Mouse (Mus musculus) MN1 (cell line): ENCODE measurements at regions not wholly inside any gene's neighbourhood (a gene's known extent, or its start where the extent isn't known, plus 50 kb on each side); places are given as distances from the start of the nearest gene placed in this dataset.

Experiments
- DNase-seq: peaks from one replicate; pipeline ENCODE4 v3.0.0-alpha.2; 2016; ENCODE audit warnings: low spot score

GRCm38 (mm10) chr7:136267716-136268489, 551.7 kb upstream of the Mki67 start:
- DNase-seq: no peak

GRCm38 (mm10) chr7:136275651-136276050, 559.5 kb upstream of the Mki67 start:
- DNase-seq: no peak

GRCm38 (mm10) chr7:136283770-136284169, 567.6 kb upstream of the Mki67 start:
- no peak for DNase-seq

- no peak for DNase-seq
These were observed 569.4 kb upstream of the Mki67 start for GRCm38 (mm10) chr7:136285606-136286005.

- no peak for DNase-seq
These were observed 577.5 kb upstream of the Mki67 start for GRCm38 (mm10) chr7:136293536-136294145.

- no peak for DNase-seq
These were observed 578.3 kb upstream of the Mki67 start for GRCm38 (mm10) chr7:136294445-136294844.

GRCm38 (mm10) chr7:136297901-136298513, 581.8 kb upstream of the Mki67 start:
- no peak for DNase-seq

- no peak for DNase-seq
These were observed 588.3 kb upstream of the Mgmt start for GRCm38 (mm10) chr7:136306137-136306536.

- no peak for DNase-seq
These were observed 585.6 kb upstream of the Mgmt start for GRCm38 (mm10) chr7:136308765-136309164.

- DNase-seq: no peak
These were observed 567.1 kb upstream of the Mgmt start for GRCm38 (mm10) chr7:136327281-136327680.

GRCm38 (mm10) chr7:136330431-136330830, 564.0 kb upstream of the Mgmt start:
- no peak for DNase-seq

- DNase-seq: no peak
These were observed 561.6 kb upstream of the Mgmt start for GRCm38 (mm10) chr7:136332805-136333204.

GRCm38 (mm10) chr7:136341599-136342210, 552.7 kb upstream of the Mgmt start:
- DNase-seq: no peak

GRCm38 (mm10) chr7:136342211-136342799, 552.1 kb upstream of the Mgmt start:
- no peak for DNase-seq

- no peak for DNase-seq
These were observed 551.6 kb upstream of the Mgmt start for GRCm38 (mm10) chr7:136342822-136343221.

GRCm38 (mm10) chr7:136343494-136343893, 550.9 kb upstream of the Mgmt start:
- DNase-seq: no peak

- DNase-seq: no peak
These were observed 549.4 kb upstream of the Mgmt start for GRCm38 (mm10) chr7:136345051-136345450.

- no peak for DNase-seq
These were observed 547.9 kb upstream of the Mgmt start for GRCm38 (mm10) chr7:136346531-136346930.

GRCm38 (mm10) chr7:136348309-136348708, 546.1 kb upstream of the Mgmt start:
- DNase-seq: no peak

- DNase-seq: no peak
These were observed 544.8 kb upstream of the Mgmt start for GRCm38 (mm10) chr7:136349651-136350050.

- DNase-seq: no peak
These were observed 537.4 kb upstream of the Mgmt start for GRCm38 (mm10) chr7:136357011-136357410.
